Mouse (Mus musculus) heart, postnatal 36 days (tissue): ENCODE results near the gene Lcorl. TPM values are rescaled to one million over a fixed set of nuclear protein-coding genes. Genes with fewer than 3 reads are reported as not detected.
"Not testable (repeated sequence)": the region's sequence is repeated elsewhere in the genome, so short reads cannot be mapped to it uniquely, and the experiment has no call there.

Source experiments
- DNase-seq, 2 experiments: peaks; one replicate each; pipeline ENCODE4 v3.0.0; 2021 to 2022
- intact Hi-C: fragments of 180-260 bp; cut with DNase I; formaldehyde crosslinking; loops from one replicate; pipeline ENCODE4 v1.15.1; 2025
- total RNA-seq, 2 experiments: library from RNA; stranded (reverse); gene quantifications; 2 replicates each; pipeline ENCODE4 v1.2.3; 2021

The Lcorl gene
- total RNA-seq, 2 experiments from 2014 or later, result 6.3 to 7.9 TPM

DNA sequence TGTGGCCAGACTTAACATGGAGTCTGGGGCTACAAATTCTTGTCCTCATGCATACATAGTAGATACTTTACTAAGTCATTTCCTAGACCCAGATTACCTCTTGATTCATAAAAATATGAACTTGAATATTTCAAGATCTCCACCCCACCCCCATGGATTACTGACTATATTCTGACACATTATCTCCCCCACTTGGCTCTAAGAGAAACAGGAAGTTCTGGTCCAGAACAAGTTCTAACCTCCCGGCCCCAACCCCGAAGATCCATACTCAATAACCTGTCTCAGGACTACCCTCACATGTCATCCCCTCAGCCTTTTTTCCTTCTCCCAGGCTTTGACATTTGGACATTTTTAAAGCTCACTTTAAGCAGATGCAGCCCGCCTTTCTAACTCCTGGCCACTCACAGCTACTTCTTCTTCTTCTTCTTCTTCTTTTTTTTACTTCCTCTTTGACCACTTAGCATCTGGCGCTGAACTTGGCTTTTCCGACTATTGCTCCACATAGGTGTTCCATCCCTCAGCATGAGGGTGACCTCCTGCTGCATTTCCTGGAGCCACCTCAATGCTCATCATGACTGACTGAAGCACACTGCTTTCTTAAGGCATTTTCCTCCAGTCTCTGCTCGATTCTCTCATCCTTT, 138.4 kb downstream of the Lcorl start:
- intact Hi-C loops, result no loop called here
- no peak for DNase-seq

DNA sequence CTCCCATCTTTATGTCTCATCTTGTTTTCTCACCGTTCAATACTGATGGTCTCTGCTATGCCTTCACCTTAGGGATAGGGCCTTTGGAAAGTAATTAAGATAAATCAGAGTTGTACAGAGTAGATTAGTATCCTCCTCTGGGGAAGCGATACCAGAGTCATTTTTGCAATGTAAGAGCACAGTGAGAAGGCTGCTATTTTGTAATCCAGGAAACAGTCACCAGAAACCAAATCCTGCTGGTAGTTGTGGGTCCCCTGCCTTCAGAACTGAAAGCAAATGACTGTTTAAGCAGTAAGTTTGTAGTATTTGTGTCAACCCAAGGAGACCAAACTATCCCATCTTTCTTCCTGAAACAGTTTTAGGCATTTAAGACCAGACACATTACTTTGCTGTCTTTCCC, 147.8 kb downstream of the Lcorl start:
- intact Hi-C loops, result no loop called here
- DNase-seq, result no peak

DNA sequence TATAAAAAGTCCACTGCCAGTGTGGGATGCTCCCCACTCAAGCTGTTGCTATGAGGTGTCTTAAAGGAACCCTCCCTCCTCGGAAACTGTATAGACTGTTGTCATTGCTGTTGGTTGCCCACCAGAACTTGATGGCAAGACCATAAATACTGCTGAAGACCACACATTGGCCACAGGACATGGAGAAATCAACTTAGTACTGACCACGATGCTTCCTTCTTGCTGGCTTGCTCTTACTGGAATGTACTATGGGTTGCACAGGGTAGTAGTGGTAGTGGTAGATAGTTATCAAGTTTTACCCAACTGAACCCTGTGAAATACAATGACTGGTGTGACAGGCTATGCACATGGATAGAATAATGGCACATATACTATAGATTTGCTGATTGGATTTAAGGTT, 150.6 kb downstream of the Lcorl start:
- intact Hi-C loops, result no loop called here
- no peak for DNase-seq

DNA sequence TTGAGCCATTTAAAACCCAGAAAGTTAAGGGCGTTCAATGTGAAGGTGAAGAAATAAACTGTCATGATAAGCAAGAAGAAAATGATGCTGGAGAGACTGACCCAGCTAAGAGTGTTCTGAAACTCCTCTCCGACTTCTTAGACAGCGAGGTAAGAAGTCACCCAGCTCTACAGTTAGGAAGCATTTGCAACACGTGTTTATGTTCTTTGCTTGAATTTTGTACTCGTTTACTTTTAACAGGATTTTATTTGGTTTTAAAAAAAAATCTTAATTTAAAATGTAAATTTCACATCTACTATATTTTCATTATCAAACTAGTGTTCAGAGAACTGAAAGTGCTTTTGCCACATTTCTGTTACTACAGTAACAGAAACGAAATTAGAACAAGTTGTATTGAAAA, 165.7 kb downstream of the Lcorl start:
- intact Hi-C loops, result no loop called here
- DNase-seq, result no peak

- DNase-seq, result no peak
- intact Hi-C loops, result no loop called here
These were observed 166.6 kb downstream of the Lcorl start for GRCm38 (mm10) chr5:45690802-45691201.

DNA sequence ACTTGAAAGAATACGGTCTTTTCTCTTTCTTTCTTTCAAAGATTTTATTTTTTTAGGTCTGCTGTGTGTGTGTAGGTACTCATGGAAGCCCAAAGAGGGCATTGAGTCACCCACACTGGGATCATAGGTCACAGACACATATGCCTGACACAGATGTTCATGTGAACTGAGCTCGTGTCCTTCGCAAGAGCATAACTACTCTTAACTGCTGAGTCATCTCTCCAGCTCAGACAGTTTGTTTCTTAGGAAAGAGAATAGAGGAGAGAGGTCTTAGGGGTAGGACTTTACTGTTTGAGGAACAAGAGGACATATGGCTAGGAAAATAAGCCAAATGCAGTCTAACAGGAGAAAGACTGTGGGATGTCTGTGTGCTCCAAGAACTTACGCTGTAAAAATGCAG, 168.3 kb downstream of the Lcorl start:
- DNase-seq, result no peak
- intact Hi-C loops, result no loop called here

- intact Hi-C loops, result no loop called here
- no peak for DNase-seq
These were observed 171.2 kb downstream of the Lcorl start for GRCm38 (mm10) chr5:45686223-45686622.

- DNase-seq, result no peak
- intact Hi-C loops, result no loop called here
These were observed 172.2 kb downstream of the Lcorl start for GRCm38 (mm10) chr5:45685243-45685642.

DNA sequence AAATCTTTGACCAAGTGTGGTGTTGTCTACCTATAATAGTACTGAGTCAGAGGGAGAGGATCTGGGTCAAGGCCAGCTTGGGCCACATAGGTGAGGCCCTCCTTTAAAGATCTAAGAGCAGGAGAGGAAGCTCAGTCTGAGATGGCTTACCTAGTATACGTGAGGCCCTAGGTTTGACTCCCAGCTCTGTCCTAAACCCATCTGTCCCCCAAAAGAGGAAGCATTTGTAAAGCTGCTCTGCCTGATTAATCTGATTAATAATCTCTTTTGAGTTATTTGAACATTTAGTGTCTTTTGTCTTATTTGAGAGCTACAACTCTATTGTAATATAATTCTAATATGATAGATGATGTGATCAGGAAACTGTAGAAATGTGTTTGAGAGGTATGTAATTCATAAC, 174.0 kb downstream of the Lcorl start:
- intact Hi-C loops, result no loop called here
- DNase-seq, result no peak

GRCm38 (mm10) chr5:45679955-45680354, 177.5 kb downstream of the Lcorl start:
- DNase-seq, result no peak
- intact Hi-C loops, result no loop called here

DNA sequence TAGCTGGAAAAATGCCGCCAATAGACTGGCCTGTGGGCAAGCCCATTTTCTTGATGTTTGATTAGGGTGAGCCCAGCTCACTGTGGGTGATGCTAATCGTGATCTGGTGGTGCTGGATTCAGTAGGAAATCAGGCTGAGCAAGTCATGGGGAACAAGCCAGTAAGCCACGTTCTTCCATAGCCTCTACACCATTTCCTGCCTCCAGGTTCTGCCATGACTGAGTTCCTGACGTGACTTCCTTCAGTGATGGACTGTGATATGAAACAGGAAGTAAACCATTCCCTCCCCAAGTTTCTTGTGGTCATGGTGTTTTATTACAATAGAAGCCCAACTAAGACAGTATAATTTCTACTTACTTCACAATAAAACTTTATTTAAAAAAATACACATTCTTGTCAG, 179.8 kb downstream of the Lcorl start:
- intact Hi-C loops, result no loop called here
- no peak for DNase-seq

DNA sequence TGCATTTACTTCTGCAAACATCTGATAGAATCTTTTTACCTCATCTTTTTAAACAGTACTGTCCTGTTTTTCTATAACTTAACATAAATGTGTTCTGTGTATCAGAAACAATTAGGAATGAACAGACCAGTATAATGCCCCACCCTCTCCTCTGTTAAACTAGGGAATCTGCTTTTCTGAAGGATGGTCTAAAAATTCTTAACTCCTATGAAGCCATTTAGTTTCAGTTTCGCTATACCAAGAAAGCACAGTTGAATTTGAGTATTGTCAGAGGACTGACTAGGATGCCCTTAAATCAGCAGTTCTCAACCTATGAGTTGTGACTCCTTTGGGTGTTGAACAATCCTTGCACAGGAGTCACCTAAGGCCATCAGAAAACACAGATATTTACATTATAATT, 182.4 kb downstream of the Lcorl start:
- no peak for DNase-seq
- intact Hi-C loops, result no loop called here

GRCm38 (mm10) chr5:45670894-45671494, 186.4 kb downstream of the Lcorl start:
- intact Hi-C loops, result loop anchor here (5.0 kb wide), 1 partner anchor 186 kb away; the partner anchor contains the start of gene Lcorl
- DNase-seq, result no peak

- intact Hi-C loops, result loop anchor here (5.0 kb wide), 1 partner anchor 187 kb away; the partner anchor contains the start of gene Lcorl
- DNase-seq, result no peak
These were observed 187.1 kb downstream of the Lcorl start for GRCm38 (mm10) chr5:45670280-45670670.

DNA sequence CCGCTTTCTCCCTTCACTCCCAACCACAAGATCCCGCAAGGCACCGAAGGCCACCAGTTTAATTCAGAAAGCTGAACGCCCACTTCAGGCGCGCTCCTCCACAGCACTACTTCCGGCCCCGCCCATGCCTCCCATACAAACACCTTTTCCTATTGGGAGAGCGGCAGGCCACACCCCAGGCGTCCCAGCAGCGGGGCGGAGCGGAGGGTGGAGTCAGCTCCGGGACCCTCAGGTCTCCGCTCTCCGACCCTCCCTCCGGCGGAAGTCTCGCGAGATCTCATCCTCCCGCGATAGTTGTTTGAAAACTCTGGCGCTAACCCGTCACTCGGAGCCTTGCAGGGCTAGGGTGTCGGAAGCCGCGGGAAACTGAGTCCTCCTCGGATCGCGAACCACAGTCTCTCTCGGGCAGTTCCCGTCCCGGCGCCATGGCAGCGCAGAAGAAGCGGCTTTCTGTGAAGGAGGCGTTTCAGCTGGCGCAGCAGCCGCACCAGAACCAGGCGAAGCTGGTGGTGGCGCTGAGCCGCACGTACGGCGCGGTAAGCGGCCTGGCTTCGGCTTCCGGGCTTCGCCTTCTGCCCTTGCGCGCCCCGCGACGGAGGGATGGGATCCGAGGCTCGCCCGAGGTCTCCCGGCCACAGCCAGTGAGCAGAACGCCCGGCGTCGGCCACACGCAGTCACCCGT, 187.7 kb downstream of the Lcorl start, which contains the start of gene Ncapg:
Gene Ncapg, plus strand, starts transcription at position 322 of the 682 bp plus-strand sequence.
- peak; percentile 100 for DNase-seq

GRCm38 (mm10) chr5:45669234-45669597, 188.2 kb downstream of the Lcorl start:
- no peak for DNase-seq
- intact Hi-C loops, result loop anchor here (1.0 to 5.0 kb wide), 4 partner anchors 134 to 1442 kb away; partner anchors contain the start of genes Lap3, Med28 and Tapt1

More for the DNA sequence above, 187.7 kb downstream of the Lcorl start, which contains the start of gene Ncapg:
- intact Hi-C loops, result loop anchor here (1.0 to 5.0 kb wide), 5 partner anchors 135 to 1442 kb away; partner anchors contain the start of genes Lap3, Lcorl, Med28 and Tapt1

GRCm38 (mm10) chr5:45668831-45669230, 188.6 kb downstream of the Lcorl start:
- DNase-seq, result no peak
- intact Hi-C loops, result loop anchor here (1.0 to 5.0 kb wide), 5 partner anchors 134 to 1442 kb away; partner anchors contain the start of genes Lap3, Med28 and Tapt1

- DNase-seq, result no peak
- intact Hi-C loops, result loop anchor here (1.0 to 5.0 kb wide), 4 partner anchors 134 to 1441 kb away; partner anchors contain the start of genes Med28 and Tapt1
These were observed 189.1 kb downstream of the Lcorl start for GRCm38 (mm10) chr5:45668324-45668723.

DNA sequence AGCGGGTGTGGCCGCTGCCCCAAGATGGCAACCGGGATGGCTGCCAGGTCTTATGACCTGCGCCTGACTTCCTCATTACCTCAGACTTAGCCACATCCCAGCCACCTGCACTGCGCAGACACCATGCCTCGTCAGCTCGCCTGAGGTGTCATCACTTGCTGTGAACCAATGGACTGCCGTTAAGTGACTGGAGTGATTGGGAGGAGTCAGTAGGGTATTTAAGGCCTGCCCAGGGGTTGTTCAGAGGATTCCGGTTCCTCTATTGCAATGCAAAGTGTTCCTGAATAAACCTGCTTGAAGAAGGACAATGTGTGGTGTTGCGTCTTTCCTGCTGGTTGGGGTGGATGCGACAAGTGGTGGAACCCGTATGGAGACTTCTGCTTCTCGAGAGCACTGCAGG, 199.0 kb downstream of the Lcorl start:
- intact Hi-C loops, DNase-seq: not testable (repeated sequence)

GRCm38 (mm10) chr5:45651026-45651703, 206.2 kb downstream of the Lcorl start:
- no peak for DNase-seq
- intact Hi-C loops, result no loop called here
